Mouse (Mus musculus): Measurements from ENCODE around the gene Vwa2.

GRCm38 (mm10) chr19:56826047-56826631, 47.9 kb upstream of the Vwa2 start, which contains the start of gene Tdrd1:
- TF ChIP-seq CTCF (IDR thresholded peaks at IDR 0.05; ENCODE audit: borderline replicate concordance, control insufficient read depth, extremely low read depth, insufficient read depth, low read length, poor library complexity) (no peak), POLR2A (IDR thresholded peaks at IDR 0.05; ENCODE audit: control insufficient read depth, extremely low read depth, insufficient read depth, low read length, poor library complexity) (no peak)

All from thymus, adult 2 months (tissue).